Mouse (Mus musculus) thymus, adult 2 months (tissue): ENCODE measurements at regions not wholly inside any gene's neighbourhood (a gene's known extent, or its start where the extent isn't known, plus 50 kb on each side); places are given as distances from the start of the nearest gene placed in this dataset.

Experiments used
- CTCF ChIP-seq: fragments of 200-500 bp; IDR thresholded peaks from 2 replicates; pipeline ENCODE4 v1.5.1; 2012; ENCODE audit warnings: mild to moderate bottlenecking, control low read depth, low read length, moderate library complexity, borderline replicate concordance; ENCODE audit not compliant: control insufficient read depth, poor library complexity, insufficient read depth; ENCODE audit errors: extremely low read depth
- POLR2A ChIP-seq: fragments of 200-500 bp; IDR thresholded peaks from 2 replicates; pipeline ENCODE4 v1.6.1; 2012; ENCODE audit warnings: mild to moderate bottlenecking, low read length, control low read depth, moderate library complexity; ENCODE audit not compliant: control insufficient read depth, poor library complexity, insufficient read depth; ENCODE audit errors: extremely low read depth

DNA sequence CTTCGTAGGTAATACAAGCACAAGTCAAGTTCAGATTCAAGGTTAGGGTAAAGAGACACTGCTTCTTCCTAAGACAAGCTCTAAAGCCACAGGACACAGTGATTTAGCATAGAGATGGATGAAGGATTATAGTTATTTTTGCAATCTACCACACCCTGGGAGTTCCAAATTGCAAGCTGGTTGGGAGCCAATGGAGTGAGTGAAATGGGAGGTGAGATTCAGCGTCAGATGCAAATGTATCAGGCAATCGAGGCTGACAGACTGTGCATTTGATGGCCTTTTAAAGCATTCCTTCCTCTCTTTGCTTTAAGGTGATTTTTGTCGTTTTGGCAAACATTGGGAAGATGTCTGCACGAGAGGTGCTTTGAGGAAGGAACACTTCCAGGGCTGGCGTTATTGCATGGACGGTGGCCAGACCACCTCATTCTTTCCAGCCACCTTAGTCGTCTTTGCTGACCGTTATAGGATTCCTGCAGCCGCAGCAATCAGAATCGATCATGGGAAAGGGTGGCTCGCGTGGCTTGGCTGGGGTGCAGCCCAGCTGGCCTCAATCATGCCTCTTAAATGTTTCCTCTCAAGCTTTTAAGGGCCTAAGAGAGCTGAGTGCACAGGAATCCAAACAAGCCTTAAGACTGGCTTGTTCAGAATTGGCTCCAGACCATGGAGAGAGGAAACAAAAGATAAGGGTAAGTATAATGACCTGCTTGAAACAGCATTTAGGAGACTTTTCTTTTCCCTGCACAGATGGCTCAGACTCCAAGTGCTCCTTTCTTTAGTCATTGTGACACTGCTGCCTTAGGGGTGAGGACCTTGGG lies 265.0 kb upstream of the Tle4 start:
- no peak for TF ChIP-seq CTCF
- TF ChIP-seq POLR2A, result no peak
